In the genomic region with DNA sequence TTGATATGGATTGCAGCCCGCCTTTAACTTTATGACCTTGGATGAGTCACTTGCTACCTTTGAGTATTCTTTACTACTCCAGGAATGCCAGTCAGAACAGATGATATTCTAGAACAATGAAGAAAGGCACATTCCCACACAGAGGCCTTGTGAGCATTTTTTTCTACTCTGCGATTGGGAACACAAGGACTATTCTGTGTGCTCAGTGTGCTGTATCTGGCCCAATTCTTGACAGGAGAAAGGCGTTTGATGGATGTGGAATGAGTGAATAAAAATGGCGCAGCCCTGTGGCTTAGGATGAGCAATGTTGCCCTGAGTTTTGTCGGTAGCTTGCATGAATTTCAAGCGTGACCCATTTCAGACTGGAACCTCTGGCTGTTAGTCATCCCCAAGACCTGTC, we compare ENCODE assay signal across 15 mouse cellular contexts.
"Had no signal": no experiment of that assay in that cellular context is flagged by ENCODE, and none has a peak within 500 bp of the region (broad histone marks: within the 10 kb centered on the region; RNA-seq: fewer than 3 reads in every experiment).

No protein-coding gene starts in this region.

- DNase-seq: right cerebral cortex, adult 18-20 months; right cerebral cortex, postnatal 14 days; right cerebral cortex, postnatal 25 days; right cerebral cortex, postnatal 4 days; spleen, adult 18-20 months; thymus, adult 18-20 months; thymus, postnatal 14 days; thymus, postnatal 25 days; thymus, postnatal 36 days; thymus, postnatal 4 days had no signal

- H3K27me3 ChIP-seq: neural tube, embryonic 12.5 days; neural tube, embryonic 13.5 days; neural tube, embryonic 15.5 days; stomach, embryonic 15.5 days had no signal

- H3K36me3 ChIP-seq: neural tube, embryonic 12.5 days; neural tube, embryonic 13.5 days; neural tube, embryonic 15.5 days; stomach, embryonic 15.5 days had no signal

- H3K27ac ChIP-seq: neural tube, embryonic 12.5 days; neural tube, embryonic 13.5 days; neural tube, embryonic 15.5 days; stomach, embryonic 15.5 days; stomach, postnatal 0 days had no signal

- H3K4me1 ChIP-seq: neural tube, embryonic 12.5 days; stomach, embryonic 15.5 days had no signal

- H3K4me3 ChIP-seq: neural tube, embryonic 12.5 days; neural tube, embryonic 13.5 days; neural tube, embryonic 15.5 days; stomach, embryonic 15.5 days had no signal
